Mouse (Mus musculus) G1E (cell line): ENCODE measurements at regions not wholly inside any gene's neighbourhood (a gene's known extent, or its start where the extent isn't known, plus 50 kb on each side); places are given as distances from the start of the nearest gene placed in this dataset.

Experiments
- ATAC-seq: 2 replicates; pipeline ENCODE4 v1.8.0; 2016; ENCODE audit warnings: mild to moderate bottlenecking; ENCODE audit not compliant: insufficient number of reproducible peaks, poor library complexity, low FRiP score, severe bottlenecking; ENCODE audit errors: extremely low read depth
- DNase-seq: peaks from one replicate; pipeline ENCODE4 v3.0.0; 2012; ENCODE audit warnings: low spot score
- H3K27me3 ChIP-seq: 2 replicates; pipeline ENCODE4 v1.6.1; 2012; ENCODE audit warnings: mild to moderate bottlenecking, low read length, inconsistent platforms; ENCODE audit not compliant: insufficient read depth
- H3K36me3 ChIP-seq: replicated peaks from 2 replicates; pipeline ENCODE3; 2012; ENCODE audit warnings: mild to moderate bottlenecking, inconsistent platforms
- H3K4me1 ChIP-seq: 2 replicates; pipeline ENCODE4 v1.6.1; 2012; ENCODE audit warnings: low read depth, low read length, inconsistent platforms, mixed read lengths; ENCODE audit not compliant: insufficient read depth
- H3K4me3 ChIP-seq: 2 replicates; pipeline ENCODE4 v1.5.1; 2012; ENCODE audit warnings: low read depth, mild to moderate bottlenecking, inconsistent platforms, low read length, moderate library complexity, mixed read lengths
- H3K9me3 ChIP-seq: replicated peaks from 2 replicates; pipeline ENCODE4 v1.6.1; 2012; ENCODE audit warnings: inconsistent platforms
- CTCF ChIP-seq: IDR thresholded peaks from 2 replicates; pipeline ENCODE4 v1.5.1; 2012; ENCODE audit warnings: low read depth, low read length, inconsistent platforms, mixed read lengths
- GATA1 ChIP-seq: IDR thresholded peaks from 2 replicates; pipeline ENCODE4 v1.6.1; 2012; ENCODE audit warnings: borderline replicate concordance, low read length, inconsistent platforms, mixed read lengths
- GATA2 ChIP-seq: IDR thresholded peaks from 2 replicates; pipeline ENCODE4 v1.6.1; 2012; ENCODE audit warnings: low read depth, low read length, inconsistent platforms, borderline replicate concordance
- POLR2AphosphoS5 ChIP-seq: IDR thresholded peaks from 2 replicates; pipeline ENCODE4 v1.6.1; 2012; ENCODE audit warnings: low read depth, low read length, inconsistent platforms; ENCODE audit not compliant: insufficient replicate concordance
- TAL1 ChIP-seq: conservative IDR thresholded peaks from 2 replicates; pipeline ENCODE4 v1.6.1; 2012; ENCODE audit warnings: low read depth, low read length, inconsistent platforms, mixed read lengths

GRCm38 (mm10) chr2:137951942-137952341 is 304.4 kb upstream of the Btbd3 start:
- H3K27me3 ChIP-seq = no peaks in the 10 kb centered on the region
- no peak for TF ChIP-seq CTCF
- no peak for TF ChIP-seq GATA1
- TF ChIP-seq GATA2 = no peak
- no peak for TF ChIP-seq POLR2AphosphoS5
- no peak for TF ChIP-seq TAL1
- no peak overlapping the region for H3K4me3 ChIP-seq
- ATAC-seq (no peak), DNase-seq (no peak)
- H3K4me1 ChIP-seq = no peaks in the 10 kb centered on the region
- H3K36me3 ChIP-seq = no peaks in the 10 kb centered on the region
- no peaks in the 10 kb centered on the region; the same call in 1 of the 2 replicates for H3K9me3 ChIP-seq

GRCm38 (mm10) chr2:137950931-137951330 is 305.4 kb upstream of the Btbd3 start:
- ATAC-seq = no peak

DNA sequence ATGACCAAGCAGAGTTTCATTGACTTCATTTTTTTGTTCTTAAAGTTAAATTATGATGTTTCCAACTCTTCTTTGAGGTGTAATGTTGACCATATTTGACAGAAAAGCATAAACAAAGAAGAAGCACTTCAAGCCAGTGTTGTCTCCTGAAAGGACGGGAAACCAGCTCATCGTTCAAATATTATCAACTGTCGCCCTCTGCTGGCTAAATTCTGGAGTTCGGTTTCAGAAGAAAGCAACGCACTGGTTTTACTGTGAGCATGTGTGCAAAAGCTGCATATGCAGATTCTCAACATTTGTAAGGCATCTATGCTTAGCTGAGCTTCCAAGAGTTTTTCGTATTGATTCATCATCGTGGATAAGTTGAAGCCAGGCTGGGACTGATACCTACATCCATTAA is 313.6 kb upstream of the Btbd3 start:
- no peak for DNase-seq
- ATAC-seq = no peak; the same call in 1 of the 2 replicates
- H3K4me1 ChIP-seq = no peaks in the 10 kb centered on the region
- no peak overlapping the region for H3K4me3 ChIP-seq
- H3K36me3 ChIP-seq = no peaks in the 10 kb centered on the region
- H3K9me3 ChIP-seq = no peaks in the 10 kb centered on the region
- no peaks in the 10 kb centered on the region for H3K27me3 ChIP-seq
- TF ChIP-seq GATA1 (no peak), TAL1 (no peak)

More at GRCm38 (mm10) chr2:137950931-137951330, 305.4 kb upstream of the Btbd3 start:
- TF ChIP-seq POLR2AphosphoS5 = no peak
- no peak for TF ChIP-seq GATA1
- TF ChIP-seq GATA2 = no peak
- TF ChIP-seq CTCF = no peak
- no peak for TF ChIP-seq TAL1
- no peak for DNase-seq
- Histone ChIP-seq H3K4me1 (no peaks in the 10 kb centered on the region), H3K27me3 (no peaks in the 10 kb centered on the region), H3K4me3 (no peak overlapping the region), H3K36me3 (no peaks in the 10 kb centered on the region), H3K9me3 (no peaks in the 10 kb centered on the region; the same call in 1 of the 2 replicates)

- H3K27me3 ChIP-seq = no peaks in the 10 kb centered on the region
- DNase-seq = no peak
Observed at GRCm38 (mm10) chr2:137939591-137939990, 316.8 kb upstream of the Btbd3 start.

DNA sequence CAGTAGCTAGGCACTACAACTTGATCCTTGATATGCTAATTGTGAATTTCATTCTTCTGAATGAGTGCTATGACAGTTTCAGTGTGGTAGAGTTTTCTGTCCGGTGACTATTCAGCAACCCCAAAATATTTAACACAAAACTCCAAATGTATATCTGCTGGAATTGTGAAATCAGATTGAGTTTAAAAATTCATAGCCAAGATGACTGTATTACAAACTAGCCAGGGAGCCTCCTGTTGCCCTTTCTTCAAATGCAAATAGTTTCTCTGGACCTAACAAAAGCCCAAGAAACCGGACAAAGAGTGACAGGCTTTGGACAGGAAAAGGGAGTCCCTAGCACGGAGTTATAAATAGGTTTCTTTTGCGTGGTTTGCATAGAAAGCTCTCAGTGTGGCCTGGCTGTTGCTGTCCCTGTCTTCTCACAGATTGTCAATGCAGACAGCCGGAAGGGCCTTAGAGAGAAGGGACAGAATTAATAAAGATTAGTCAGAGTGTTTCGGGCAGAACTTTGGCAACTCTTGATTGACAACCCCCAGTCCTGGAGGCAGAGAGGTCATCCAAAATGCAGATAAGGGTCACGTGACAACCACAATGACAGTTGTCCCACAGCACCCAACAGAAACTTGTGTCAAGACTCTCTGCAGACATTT is 317.4 kb upstream of the Btbd3 start:
- Histone ChIP-seq H3K36me3 (no peaks in the 10 kb centered on the region), H3K4me3 (no peak overlapping the region), H3K9me3 (0 out of 2 replicates have a peak, but pooled peaks cover 2% of the 10 kb centered on the region), H3K4me1 (no peaks in the 10 kb centered on the region), H3K27me3 (no peaks in the 10 kb centered on the region)
- no peak for DNase-seq
- no peak for ATAC-seq
- TF ChIP-seq GATA2 (no peak), TAL1 (no peak), POLR2AphosphoS5 (no peak), CTCF (no peak), GATA1 (no peak)

More at GRCm38 (mm10) chr2:137939591-137939990, 316.8 kb upstream of the Btbd3 start:
- no peak for TF ChIP-seq CTCF
- no peak for TF ChIP-seq GATA1
- TF ChIP-seq POLR2AphosphoS5 = no peak
- no peak for TF ChIP-seq GATA2
- no peak for TF ChIP-seq TAL1
- H3K4me1 ChIP-seq = no peaks in the 10 kb centered on the region
- no peak overlapping the region for H3K4me3 ChIP-seq
- 0 out of 2 replicates have a peak, but pooled peaks cover 2% of the 10 kb centered on the region for H3K9me3 ChIP-seq
- no peak for ATAC-seq
- H3K36me3 ChIP-seq = no peaks in the 10 kb centered on the region

GRCm38 (mm10) chr2:137936613-137937012 is 319.8 kb upstream of the Btbd3 start:
- H3K9me3 ChIP-seq = 0 out of 2 replicates have a peak, but pooled peaks cover 2% of the 10 kb centered on the region
- TF ChIP-seq GATA2 (no peak), CTCF (no peak), POLR2AphosphoS5 (no peak), GATA1 (no peak), TAL1 (no peak)
- H3K27me3 ChIP-seq = no peaks in the 10 kb centered on the region
- H3K4me3 ChIP-seq = no peak overlapping the region
- no peaks in the 10 kb centered on the region for H3K4me1 ChIP-seq
- no peaks in the 10 kb centered on the region for H3K36me3 ChIP-seq
- ATAC-seq (no peak), DNase-seq (no peak)

DNA sequence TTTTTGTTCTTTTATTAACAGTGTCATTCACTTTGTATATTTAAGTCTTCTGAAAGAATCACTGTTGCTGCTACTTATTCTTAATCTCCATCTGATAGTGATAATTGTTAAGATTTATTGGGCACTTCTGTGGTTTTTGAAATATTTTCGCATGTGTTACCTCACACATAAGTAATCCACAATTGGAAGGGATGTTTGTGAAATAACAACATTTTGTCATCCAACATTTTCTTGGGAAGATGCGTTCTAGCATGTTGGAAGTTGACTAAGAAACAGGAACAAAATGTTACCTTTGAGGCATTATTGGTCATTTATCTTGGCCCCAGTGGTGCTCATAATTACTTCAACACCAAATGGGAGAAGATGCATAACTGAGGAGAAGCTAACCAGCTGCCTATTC is 323.4 kb upstream of the Btbd3 start:
- Histone ChIP-seq H3K9me3 (0 out of 2 replicates have a peak, but pooled peaks cover 2% of the 10 kb centered on the region), H3K4me1 (no peaks in the 10 kb centered on the region), H3K4me3 (no peak overlapping the region), H3K27me3 (no peaks in the 10 kb centered on the region), H3K36me3 (no peaks in the 10 kb centered on the region)
- ATAC-seq (no peak), DNase-seq (no peak)
- no peak for TF ChIP-seq GATA2
- TF ChIP-seq GATA1 = no peak
- no peak for TF ChIP-seq CTCF
- TF ChIP-seq TAL1 = no peak
- TF ChIP-seq POLR2AphosphoS5 = no peak
